Mouse (Mus musculus) B cell, adult 67 days (primary cell): ENCODE data around the gene Pnpla6. TPM values are rescaled to one million over a fixed set of nuclear protein-coding genes. Genes with fewer than 3 reads are reported as not detected.

Experiments used
- total RNA-seq, 2 experiments: library from RNA; stranded (reverse); gene quantifications; 4 replicates each; pipeline ENCODE4 v1.2.4; 2023

Pnpla6 gene
- 10 to 100 TPM; 78.0 to 82.4 TPM for total RNA-seq

DNA sequence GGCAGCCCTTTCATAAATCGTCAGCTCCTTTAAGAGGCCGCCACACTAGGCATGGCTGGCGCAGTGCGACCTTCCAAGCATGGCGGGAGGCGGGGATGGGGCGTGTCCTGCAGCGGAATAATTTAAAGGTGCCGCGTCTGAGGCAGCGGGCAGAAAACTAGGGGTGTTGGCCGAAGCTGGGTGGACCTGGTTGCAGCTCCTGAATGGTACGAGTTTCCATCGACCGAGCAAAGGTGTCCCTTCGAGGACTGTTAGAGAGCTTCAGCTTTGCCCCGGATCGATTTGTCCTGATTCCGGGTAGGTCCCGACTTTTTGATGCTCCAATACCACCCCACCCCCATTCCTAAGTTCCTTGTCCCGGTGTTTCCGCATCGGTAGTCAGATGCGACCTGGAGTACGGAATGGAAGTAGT lies at the start of gene Pnpla6:
Gene Pnpla6, plus strand, starts transcription at position 125 of the 412 bp plus-strand sequence.

DNA sequence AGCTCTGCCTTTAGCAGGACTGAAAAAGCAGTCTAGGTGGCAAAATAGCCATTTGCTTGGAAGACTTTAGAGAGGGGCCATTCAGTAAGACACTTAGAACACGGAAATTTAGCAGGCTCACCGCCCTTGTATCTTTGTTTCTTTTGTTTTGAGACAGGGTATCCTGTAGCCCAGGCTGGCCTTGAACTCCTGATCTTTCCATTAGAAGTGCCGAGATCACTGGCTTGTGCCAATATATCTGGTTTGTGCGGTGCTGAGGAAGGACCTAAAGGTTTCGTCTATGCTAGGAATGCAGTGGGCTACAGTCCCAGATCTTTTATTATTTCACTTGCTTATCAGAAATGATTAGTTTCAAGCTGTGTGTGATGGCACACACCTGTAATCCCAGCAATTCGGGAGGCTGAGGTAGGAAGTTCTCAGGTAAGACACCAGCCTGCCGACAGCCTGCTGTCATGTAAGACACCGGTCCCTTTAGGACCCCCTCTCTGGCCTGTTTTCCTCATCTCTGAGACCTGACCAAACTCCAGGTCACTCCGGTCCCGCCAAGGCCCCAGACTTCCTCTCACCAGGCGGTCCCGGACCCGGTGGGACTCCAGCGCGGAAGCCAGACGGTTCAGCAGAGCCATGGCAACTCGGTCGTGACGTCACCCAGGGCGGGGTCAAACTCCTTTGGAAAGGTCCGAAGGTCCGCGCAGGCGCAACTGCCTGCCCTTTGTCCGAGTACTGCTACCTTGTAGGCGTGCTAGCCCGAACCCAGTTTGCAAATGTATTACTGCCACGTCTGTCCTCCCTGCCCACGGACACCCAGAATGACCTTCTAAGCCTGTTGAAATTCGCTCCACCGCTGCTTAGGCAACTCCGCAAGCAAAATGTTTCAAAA lies 47.9 kb upstream of the Pnpla6 start, which contains the start of gene Pex11g:
Gene Pex11g, minus strand, starts transcription at position 675 of the 880 bp plus-strand sequence.

DNA sequence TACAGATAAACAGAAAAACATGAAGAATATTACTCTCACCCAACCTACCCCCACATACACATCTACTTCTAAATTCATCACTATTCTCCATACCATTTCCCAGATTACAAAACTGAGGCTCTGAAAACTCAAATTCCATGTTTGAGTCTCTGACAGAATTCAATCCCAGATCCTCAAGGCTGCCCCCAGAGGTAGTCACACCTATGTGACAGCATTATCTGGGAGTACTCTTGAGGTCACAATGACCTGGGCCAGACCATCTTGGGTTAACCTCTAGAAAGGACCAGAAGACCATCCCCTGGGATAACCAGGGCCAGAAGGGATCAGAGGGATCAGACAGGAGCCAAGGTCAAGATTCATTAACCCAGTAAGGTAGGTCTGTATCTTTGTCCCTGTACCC lies 44.6 kb upstream of the Pnpla6 start, which contains the start of gene Tex45:
Gene Tex45, plus strand, starts transcription at position 301 of the 400 bp plus-strand sequence.

DNA sequence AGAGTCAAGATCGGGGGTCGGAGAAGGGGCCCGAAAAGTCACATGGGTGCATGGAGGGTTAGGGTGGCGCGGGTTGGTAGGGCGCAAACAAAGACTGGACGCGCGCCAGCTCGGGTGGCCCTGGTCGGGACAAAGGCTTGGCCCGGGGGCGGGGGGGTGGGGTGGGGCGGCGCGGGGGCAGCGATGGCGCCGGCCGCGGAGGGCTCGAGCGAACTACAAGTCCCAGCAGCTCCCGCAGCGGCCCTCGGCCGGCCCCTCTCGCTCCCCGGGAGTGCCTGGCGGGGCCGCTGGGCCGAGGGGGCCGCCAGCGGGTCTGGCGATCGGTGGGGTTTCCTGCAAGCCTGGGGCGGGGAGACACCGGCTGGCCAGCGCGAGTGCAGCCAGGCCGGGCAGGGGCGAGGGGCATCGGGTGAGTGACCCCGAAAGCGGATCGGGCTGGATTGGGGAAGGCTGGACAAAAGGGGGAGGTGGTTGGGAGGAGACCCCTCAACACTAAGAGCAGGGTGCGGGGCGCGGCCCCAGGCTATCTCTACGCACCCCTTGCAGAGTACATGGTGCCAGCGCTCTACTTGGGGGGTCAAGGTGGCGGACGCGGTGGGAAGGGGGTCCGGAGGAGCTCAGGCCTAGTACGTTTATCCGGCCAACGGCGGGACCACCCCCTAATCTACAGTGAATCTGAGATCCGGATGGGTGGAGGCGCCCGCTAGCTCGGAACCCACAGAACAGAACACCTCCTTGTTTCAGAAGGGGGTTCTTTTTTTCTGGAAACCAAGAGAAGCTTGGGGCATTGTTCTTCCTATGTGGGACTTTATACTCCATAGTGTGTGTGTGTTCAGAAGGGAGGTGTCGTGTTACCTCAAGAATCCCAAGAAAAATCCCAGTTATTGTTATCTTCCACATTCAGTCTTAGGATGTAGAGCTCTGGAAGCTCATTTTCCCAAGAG lies 22.0 kb upstream of the Pnpla6 start, which contains the start of gene Zfp358:
Gene Zfp358, plus strand, starts transcription at position 238 of the 944 bp plus-strand sequence.

DNA sequence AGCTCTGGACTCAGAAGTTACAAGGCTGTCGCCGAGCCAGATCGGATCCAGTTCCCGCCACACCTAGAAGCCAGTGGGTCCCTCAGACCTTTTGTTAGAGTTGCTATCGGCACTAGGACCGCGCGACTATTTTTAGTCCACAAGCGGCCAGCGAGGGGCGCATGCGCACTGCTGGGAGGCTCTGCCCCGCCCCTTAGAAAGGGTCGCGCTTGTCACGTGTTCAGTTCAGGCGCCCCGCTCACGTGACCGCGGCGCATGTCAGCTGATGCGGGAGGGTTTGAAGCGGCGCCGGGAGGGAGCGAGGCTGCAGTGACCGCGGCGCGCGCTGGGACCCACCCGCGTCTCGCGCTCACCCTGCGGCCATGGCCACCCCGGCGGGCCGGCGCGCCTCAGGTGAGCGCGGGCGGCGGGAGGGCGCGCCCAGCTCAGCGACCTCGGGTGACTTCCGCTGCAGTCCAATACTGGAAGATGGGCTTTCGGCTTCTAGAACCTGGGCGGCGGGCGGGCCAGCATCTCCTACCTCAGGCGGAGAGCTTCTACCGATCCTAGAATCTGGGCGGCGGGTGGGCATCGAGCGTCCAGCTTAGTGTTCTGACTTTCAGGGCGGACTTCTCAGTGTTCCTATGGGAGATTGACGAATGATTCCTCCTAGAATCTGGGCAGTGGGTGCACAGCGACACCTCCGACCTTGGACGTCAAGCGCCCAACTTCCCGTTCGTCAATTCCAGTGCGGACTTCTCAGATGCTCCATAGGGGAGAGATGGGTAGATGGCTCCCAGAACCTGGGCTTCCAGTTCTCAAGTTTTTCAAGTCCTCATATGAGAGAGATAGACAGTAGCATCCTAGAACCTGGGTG lies 14.7 kb upstream of the Pnpla6 start, which contains the start of gene Mcoln1:
Gene Mcoln1, plus strand, starts transcription at position 223 of the 856 bp plus-strand sequence.

DNA sequence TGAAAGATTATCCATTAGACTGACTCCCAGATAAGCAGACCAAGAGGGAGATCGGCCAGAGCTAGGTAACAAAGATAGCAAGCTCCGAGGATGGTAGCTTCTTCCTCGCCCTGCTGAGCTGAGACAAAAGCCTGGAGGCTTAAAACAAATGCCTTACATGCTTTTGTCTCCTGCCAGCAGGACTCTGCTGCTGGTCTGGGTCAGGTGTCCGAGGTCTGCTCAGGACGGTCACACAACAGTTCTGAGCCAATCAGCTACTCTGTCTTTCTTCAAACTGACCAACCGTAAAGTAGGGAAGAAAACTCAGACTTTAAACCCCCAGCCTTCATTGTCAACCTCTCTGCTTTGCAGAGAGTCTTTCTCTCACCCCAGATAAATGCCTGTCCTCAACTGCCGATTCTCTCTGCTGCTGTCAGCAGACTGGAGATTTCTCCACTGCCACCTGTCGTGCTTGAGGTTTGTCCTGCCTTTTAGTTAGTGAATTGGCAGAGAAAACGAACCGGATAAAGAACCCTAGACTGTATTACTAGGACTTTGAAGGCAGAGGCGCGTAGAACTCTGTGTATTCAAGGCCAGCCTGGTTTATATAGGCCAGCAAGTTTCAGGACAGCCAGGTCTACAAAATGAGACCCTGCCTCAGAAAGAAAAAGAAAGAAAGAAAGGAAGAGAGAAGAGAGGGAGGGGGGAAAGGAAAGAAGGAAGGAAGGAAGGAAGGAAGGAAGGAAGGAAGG lies 52.6 kb downstream of the Pnpla6 start, which contains the start of gene C330021F23Rik:
Gene C330021F23Rik, plus strand, starts transcription at position 350 of the 731 bp plus-strand sequence.

DNA sequence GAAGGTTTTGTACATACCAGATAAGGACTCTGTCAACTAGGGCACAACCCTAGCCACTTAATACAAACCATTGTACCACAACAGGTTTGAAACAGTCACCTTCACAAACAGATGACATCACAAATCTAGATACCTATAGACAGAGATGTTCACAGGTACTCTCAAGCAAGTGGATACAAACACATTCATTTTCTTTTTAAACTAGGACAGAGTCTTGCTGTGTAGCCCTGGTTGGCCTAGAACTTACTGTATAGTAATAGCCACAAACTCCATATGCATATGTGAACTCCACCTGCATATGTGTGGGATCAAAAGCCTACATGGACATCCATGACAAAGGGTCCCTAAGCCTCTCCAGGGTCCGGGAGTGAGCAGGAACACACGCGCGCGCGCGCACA lies 71.8 kb downstream of the Pnpla6 start, which contains the start of gene Camsap3:
Gene Camsap3, plus strand, starts transcription at position 301 of the 398 bp plus-strand sequence.

Other genes starting within 250 kb of the Pnpla6 start
- gene Insr, start 235.8 kb upstream of the Pnpla6 start, total RNA-seq, result 10 to 100 TPM; 53.5 to 55.7 TPM
- gene A430078G23Rik, start 162.0 kb upstream of the Pnpla6 start, total RNA-seq, result 100 to 1,000 TPM; 263 to 289 TPM
- 100 to 1,000 TPM; 269 to 313 TPM for gene Arhgef18, start 122.4 kb upstream of the Pnpla6 start, total RNA-seq
- 1 to 10 TPM; 1.4 to 2.4 TPM for gene Pex11g, start 47.7 kb upstream of the Pnpla6 start, total RNA-seq
- gene Tex45, start 44.5 kb upstream of the Pnpla6 start, total RNA-seq, result 1 to 10 TPM; 5.0 to 8.3 TPM
- 1 to 10 TPM; 8.7 to 10.0 TPM for gene Zfp358, start 22.2 kb upstream of the Pnpla6 start, total RNA-seq
- gene Mcoln1, start 14.9 kb upstream of the Pnpla6 start, total RNA-seq, result 100 to 1,000 TPM; 105 to 106 TPM
- gene C330021F23Rik, start 52.6 kb downstream of the Pnpla6 start, total RNA-seq, result not detected
- gene Camsap3, start 71.9 kb downstream of the Pnpla6 start, total RNA-seq, result not detected
- gene Xab2, start 105.9 kb downstream of the Pnpla6 start, total RNA-seq, result 10 to 100 TPM; 87.4 to 92.4 TPM
- 10 to 100 TPM; 67.1 to 68.4 TPM for gene Pet100, start 106.2 kb downstream of the Pnpla6 start, total RNA-seq
- gene Pcp2, start 110.2 kb downstream of the Pnpla6 start, total RNA-seq, result not detected
- gene Stxbp2, start 115.6 kb downstream of the Pnpla6 start, total RNA-seq, result 100 to 1,000 TPM; 259 to 269 TPM
- gene Retn, start 140.4 kb downstream of the Pnpla6 start, total RNA-seq, result not detected
- gene Mcemp1, start 150.4 kb downstream of the Pnpla6 start, total RNA-seq, result not detected
- gene Fcor, start 157.0 kb downstream of the Pnpla6 start, total RNA-seq, result not detected
- gene Trappc5, start 160.9 kb downstream of the Pnpla6 start, total RNA-seq, result 10 to 100 TPM; 23.4 to 28.8 TPM
- 100 to 1,000 TPM; 596 to 740 TPM for gene Fcer2a, start 178.8 kb downstream of the Pnpla6 start, total RNA-seq
- not detected for gene Clec4g, start 205.3 kb downstream of the Pnpla6 start, total RNA-seq
- gene Cd209a, start 233.6 kb downstream of the Pnpla6 start, total RNA-seq, result 1 to 10 TPM; 1.0 to 1.1 TPM